Mouse (Mus musculus): ENCODE results near the gene Nostrin. TPM values are rescaled to one million over a fixed set of nuclear protein-coding genes. Genes with fewer than 3 reads are reported as not detected.

Gene Nostrin
- polyA plus RNA-seq, 1 experiment: not detected

DNA sequence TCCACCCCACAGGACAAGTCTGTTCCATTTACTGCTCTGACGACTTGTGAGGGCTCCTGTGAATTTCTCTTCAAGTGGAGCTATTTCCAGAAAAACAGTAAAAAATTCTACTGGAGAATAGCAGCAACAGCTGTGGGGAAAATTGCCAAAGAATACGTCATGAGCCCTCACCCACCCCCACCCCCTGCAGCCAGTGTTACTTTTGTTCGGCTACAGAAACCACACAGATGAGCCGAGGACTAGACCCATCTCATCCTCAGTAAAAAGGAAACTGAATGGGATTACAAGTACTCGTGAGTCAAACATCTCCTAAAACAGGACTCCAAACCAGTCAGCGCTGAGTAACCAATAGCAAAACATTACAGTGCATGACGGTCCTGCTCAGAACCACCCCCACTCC is 25.9 kb upstream of the Nostrin start:
- no peaks in the 10 kb centered on the region for H3K9me3 ChIP-seq (replicated peaks; ENCODE audit: control insufficient read depth, insufficient read depth, low read length, poor library complexity, severe bottlenecking)
- no peak overlapping the region for H3K9ac ChIP-seq (ENCODE audit: low read depth, poor library complexity, severe bottlenecking)
- TF ChIP-seq POLR2A (IDR thresholded peaks at IDR 0.05; ENCODE audit: insufficient read depth, low read length) (no peak), EP300 (IDR thresholded peaks at IDR 0.05; ENCODE audit: insufficient read depth, low read depth, low read length) (no peak), CTCF (IDR thresholded peaks at IDR 0.05; ENCODE audit: low read depth, low read length) (no peak)
- H3K36me3 ChIP-seq (ENCODE audit: control insufficient read depth, insufficient read depth, low read length, poor library complexity, severe bottlenecking): no peaks in the 10 kb centered on the region
- no peak overlapping the region for H3K4me3 ChIP-seq (ENCODE audit: low read depth, low read length)
- H3K4me1 ChIP-seq (ENCODE audit: control insufficient read depth, insufficient read depth, low read length): no peaks in the 10 kb centered on the region
- no peaks in the 10 kb centered on the region for H3K27me3 ChIP-seq (ENCODE audit: control insufficient read depth, insufficient read depth, low read length, poor library complexity, severe bottlenecking)
- H3K27ac ChIP-seq (ENCODE audit: insufficient read depth, low read length): no peak overlapping the region

GRCm38 (mm10) chr2:69112609-69113008 is 23.0 kb upstream of the Nostrin start:
- Histone ChIP-seq H3K9ac (ENCODE audit: low read depth, poor library complexity, severe bottlenecking) (no peak overlapping the region), H3K36me3 (ENCODE audit: control insufficient read depth, insufficient read depth, low read length, poor library complexity, severe bottlenecking) (no peaks in the 10 kb centered on the region), H3K27ac (ENCODE audit: insufficient read depth, low read length) (no peak overlapping the region), H3K4me3 (ENCODE audit: low read depth, low read length) (no peak overlapping the region), H3K4me1 (ENCODE audit: control insufficient read depth, insufficient read depth, low read length) (no peaks in the 10 kb centered on the region), H3K27me3 (ENCODE audit: control insufficient read depth, insufficient read depth, low read length, poor library complexity, severe bottlenecking) (no peaks in the 10 kb centered on the region), H3K9me3 (replicated peaks; ENCODE audit: control insufficient read depth, insufficient read depth, low read length, poor library complexity, severe bottlenecking) (no peaks in the 10 kb centered on the region)
- TF ChIP-seq EP300 (IDR thresholded peaks at IDR 0.05; ENCODE audit: insufficient read depth, low read depth, low read length) (no peak), CTCF (IDR thresholded peaks at IDR 0.05; ENCODE audit: low read depth, low read length) (no peak), POLR2A (IDR thresholded peaks at IDR 0.05; ENCODE audit: insufficient read depth, low read length) (no peak)

DNA sequence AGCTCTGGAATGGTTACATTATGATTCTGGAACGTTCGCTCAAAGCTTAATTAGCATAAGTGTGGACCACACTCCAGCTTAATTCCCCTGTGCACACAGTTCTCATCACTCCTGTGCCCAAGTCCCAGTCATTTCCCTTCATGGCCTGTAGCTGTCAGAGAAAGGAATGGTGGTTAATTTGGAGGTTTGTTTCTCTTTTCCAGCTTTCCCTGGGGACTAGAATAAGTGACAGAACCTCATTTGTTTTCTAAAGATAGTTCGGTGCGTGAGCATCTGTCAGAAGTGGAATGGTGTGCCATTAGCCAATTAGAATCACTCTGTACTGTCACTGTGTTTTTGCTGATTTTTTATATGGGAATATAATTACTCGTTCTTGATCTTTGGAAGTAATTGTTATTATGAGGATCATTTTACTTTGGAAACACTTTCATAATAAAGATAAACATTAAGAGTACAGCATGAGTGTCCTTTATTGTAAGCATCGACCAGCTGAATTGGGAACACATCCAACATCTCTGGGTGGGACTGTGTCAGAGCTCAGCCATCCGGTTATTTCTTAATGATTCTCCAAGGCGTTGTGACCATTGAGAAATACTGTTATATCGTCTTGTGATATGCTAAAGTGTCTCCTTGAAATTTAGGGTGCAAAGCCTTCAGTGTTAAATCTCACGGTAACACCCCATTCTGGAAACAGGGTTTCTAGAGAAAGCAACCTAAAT is 21.6 kb upstream of the Nostrin start:
- Histone ChIP-seq H3K4me1 (ENCODE audit: control insufficient read depth, insufficient read depth, low read length) (no peaks in the 10 kb centered on the region), H3K36me3 (ENCODE audit: control insufficient read depth, insufficient read depth, low read length, poor library complexity, severe bottlenecking) (no peaks in the 10 kb centered on the region), H3K4me3 (ENCODE audit: low read depth, low read length) (no peak overlapping the region), H3K9ac (ENCODE audit: low read depth, poor library complexity, severe bottlenecking) (no peak overlapping the region), H3K27me3 (ENCODE audit: control insufficient read depth, insufficient read depth, low read length, poor library complexity, severe bottlenecking) (no peaks in the 10 kb centered on the region), H3K27ac (ENCODE audit: insufficient read depth, low read length) (no peak overlapping the region), H3K9me3 (replicated peaks; ENCODE audit: control insufficient read depth, insufficient read depth, low read length, poor library complexity, severe bottlenecking) (no peaks in the 10 kb centered on the region)
- no peak for TF ChIP-seq EP300 (IDR thresholded peaks at IDR 0.05; ENCODE audit: insufficient read depth, low read depth, low read length)
- TF ChIP-seq POLR2A (IDR thresholded peaks at IDR 0.05; ENCODE audit: insufficient read depth, low read length): no peak
- no peak for TF ChIP-seq CTCF (IDR thresholded peaks at IDR 0.05; ENCODE audit: low read depth, low read length)

- Histone ChIP-seq H3K27me3 (ENCODE audit: control insufficient read depth, insufficient read depth, low read length, poor library complexity, severe bottlenecking) (no peaks in the 10 kb centered on the region), H3K4me3 (ENCODE audit: low read depth, low read length) (no peak overlapping the region), H3K4me1 (ENCODE audit: control insufficient read depth, insufficient read depth, low read length) (no peaks in the 10 kb centered on the region), H3K36me3 (ENCODE audit: control insufficient read depth, insufficient read depth, low read length, poor library complexity, severe bottlenecking) (no peaks in the 10 kb centered on the region), H3K9ac (ENCODE audit: low read depth, poor library complexity, severe bottlenecking) (no peak overlapping the region), H3K27ac (ENCODE audit: insufficient read depth, low read length) (no peak overlapping the region), H3K9me3 (replicated peaks; ENCODE audit: control insufficient read depth, insufficient read depth, low read length, poor library complexity, severe bottlenecking) (no peaks in the 10 kb centered on the region)
- TF ChIP-seq CTCF (IDR thresholded peaks at IDR 0.05; ENCODE audit: low read depth, low read length) (no peak), POLR2A (IDR thresholded peaks at IDR 0.05; ENCODE audit: insufficient read depth, low read length) (no peak), EP300 (IDR thresholded peaks at IDR 0.05; ENCODE audit: insufficient read depth, low read depth, low read length) (no peak)
These were observed 19.7 kb upstream of the Nostrin start for GRCm38 (mm10) chr2:69115921-69116320.

GRCm38 (mm10) chr2:69116767-69117166 is 18.8 kb upstream of the Nostrin start:
- H3K27ac ChIP-seq (ENCODE audit: insufficient read depth, low read length): no peak overlapping the region
- H3K4me3 ChIP-seq (ENCODE audit: low read depth, low read length): no peak overlapping the region
- no peak for TF ChIP-seq POLR2A (IDR thresholded peaks at IDR 0.05; ENCODE audit: insufficient read depth, low read length)
- TF ChIP-seq CTCF (IDR thresholded peaks at IDR 0.05; ENCODE audit: low read depth, low read length): no peak
- no peak for TF ChIP-seq EP300 (IDR thresholded peaks at IDR 0.05; ENCODE audit: insufficient read depth, low read depth, low read length)
- H3K9me3 ChIP-seq (replicated peaks; ENCODE audit: control insufficient read depth, insufficient read depth, low read length, poor library complexity, severe bottlenecking): no peaks in the 10 kb centered on the region
- H3K9ac ChIP-seq (ENCODE audit: low read depth, poor library complexity, severe bottlenecking): no peak overlapping the region
- no peaks in the 10 kb centered on the region for H3K4me1 ChIP-seq (ENCODE audit: control insufficient read depth, insufficient read depth, low read length)
- H3K36me3 ChIP-seq (ENCODE audit: control insufficient read depth, insufficient read depth, low read length, poor library complexity, severe bottlenecking): no peaks in the 10 kb centered on the region
- H3K27me3 ChIP-seq (ENCODE audit: control insufficient read depth, insufficient read depth, low read length, poor library complexity, severe bottlenecking): no peaks in the 10 kb centered on the region

DNA sequence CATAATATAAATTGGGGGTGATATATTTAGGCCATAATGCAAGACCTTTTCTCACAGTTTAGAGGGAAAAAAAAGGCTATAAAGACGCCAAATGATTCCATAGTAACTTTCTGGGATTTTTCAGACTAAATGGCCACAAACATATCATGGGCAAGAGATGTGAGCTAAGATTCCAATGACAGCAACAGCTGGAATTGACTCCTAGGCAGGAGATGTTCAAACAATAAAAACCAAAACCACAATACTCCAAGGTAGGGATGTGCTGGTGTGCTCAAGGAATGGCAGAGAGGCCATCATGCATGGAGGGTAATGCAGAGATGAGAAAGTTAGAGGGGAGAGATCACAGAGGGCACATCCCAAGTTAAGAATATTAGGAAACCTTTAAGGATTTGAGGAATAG is 16.6 kb upstream of the Nostrin start:
- Histone ChIP-seq H3K27ac (ENCODE audit: insufficient read depth, low read length) (no peak overlapping the region), H3K4me3 (ENCODE audit: low read depth, low read length) (no peak overlapping the region), H3K4me1 (ENCODE audit: control insufficient read depth, insufficient read depth, low read length) (no peaks in the 10 kb centered on the region), H3K36me3 (ENCODE audit: control insufficient read depth, insufficient read depth, low read length, poor library complexity, severe bottlenecking) (no peaks in the 10 kb centered on the region), H3K9me3 (replicated peaks; ENCODE audit: control insufficient read depth, insufficient read depth, low read length, poor library complexity, severe bottlenecking) (no peaks in the 10 kb centered on the region), H3K9ac (ENCODE audit: low read depth, poor library complexity, severe bottlenecking) (no peak overlapping the region), H3K27me3 (ENCODE audit: control insufficient read depth, insufficient read depth, low read length, poor library complexity, severe bottlenecking) (no peaks in the 10 kb centered on the region)
- no peak for TF ChIP-seq CTCF (IDR thresholded peaks at IDR 0.05; ENCODE audit: low read depth, low read length)
- no peak for TF ChIP-seq POLR2A (IDR thresholded peaks at IDR 0.05; ENCODE audit: insufficient read depth, low read length)
- no peak for TF ChIP-seq EP300 (IDR thresholded peaks at IDR 0.05; ENCODE audit: insufficient read depth, low read depth, low read length)
